Mouse (Mus musculus): Measurements from ENCODE around the gene Gdnf. TPM values are rescaled to one million over a fixed set of nuclear protein-coding genes. Genes with fewer than 3 reads are reported as not detected.

Gene Gdnf
- total and polyA plus RNA-seq, 3 experiments, result 0.05 to 0.98 TPM; not detected in 1

DNA sequence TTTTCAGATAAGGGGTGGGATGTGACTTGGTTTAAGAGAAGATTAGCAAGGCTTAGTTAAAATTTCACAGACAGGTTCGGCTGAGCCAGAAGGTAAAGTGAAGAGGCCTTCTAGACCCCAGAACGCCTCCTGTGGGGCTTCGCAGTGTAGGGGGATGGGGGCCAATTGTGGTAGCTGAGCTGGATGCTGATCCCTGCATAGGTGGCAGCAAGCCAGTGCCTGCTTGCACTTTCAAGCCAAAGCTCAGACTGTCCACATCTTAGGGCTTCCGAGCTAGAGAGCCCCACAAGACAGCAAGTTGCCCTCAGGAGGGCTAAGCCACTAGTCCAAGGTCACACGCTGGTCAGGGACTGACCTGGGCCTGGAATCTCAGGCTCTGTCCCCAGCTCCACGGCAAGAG is 13.2 kb downstream of the Gdnf start:
- TF ChIP-seq GATA1 (IDR thresholded peaks at IDR 0.05; ENCODE audit: borderline replicate concordance, low read length) (no peak), TAL1 (conservative IDR thresholded peaks at IDR 0.05; ENCODE audit: low read depth, low read length) (no peak), POLR2AphosphoS5 (IDR thresholded peaks at IDR 0.05; ENCODE audit: insufficient replicate concordance, low read depth, low read length) (no peak), CTCF (IDR thresholded peaks at IDR 0.05; ENCODE audit: low read depth, low read length) (no peak), GATA2 (IDR thresholded peaks at IDR 0.05; ENCODE audit: borderline replicate concordance, low read depth, low read length) (no peak)

DNA sequence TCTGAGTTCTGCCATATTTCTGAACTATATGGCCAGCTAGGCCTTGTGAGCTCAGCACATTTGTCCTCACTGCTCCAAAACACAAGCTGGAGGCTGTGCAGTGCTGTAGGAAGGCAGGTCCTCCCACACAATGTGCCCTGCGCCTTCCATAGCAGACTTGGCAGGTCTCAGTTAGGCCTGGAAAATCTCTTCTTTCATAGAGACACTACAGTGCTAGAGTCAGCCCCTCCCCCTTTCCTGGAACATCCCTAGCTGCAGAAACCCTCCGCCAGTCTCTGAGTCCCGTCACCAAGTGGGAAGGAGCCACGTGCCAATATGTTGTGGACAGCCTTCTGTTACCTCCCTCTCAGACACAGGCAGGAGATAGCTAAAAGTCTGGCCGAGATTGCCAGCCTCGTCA is 14.9 kb downstream of the Gdnf start:
- no peaks in the 10 kb centered on the region for H3K4me1 ChIP-seq (ENCODE audit: insufficient read depth, low read depth, low read length)
- DNase-seq (ENCODE audit: low spot score), result no peak
- H3K9me3 ChIP-seq (replicated peaks), result no peaks in the 10 kb centered on the region
- no peak for ATAC-seq (ENCODE audit: extremely low read depth, insufficient number of reproducible peaks, low FRiP score, poor library complexity, severe bottlenecking)
- TF ChIP-seq CTCF (IDR thresholded peaks at IDR 0.05; ENCODE audit: low read depth, low read length) (no peak), GATA2 (IDR thresholded peaks at IDR 0.05; ENCODE audit: borderline replicate concordance, low read depth, low read length) (no peak), POLR2AphosphoS5 (IDR thresholded peaks at IDR 0.05; ENCODE audit: insufficient replicate concordance, low read depth, low read length) (no peak), TAL1 (conservative IDR thresholded peaks at IDR 0.05; ENCODE audit: low read depth, low read length) (no peak), GATA1 (IDR thresholded peaks at IDR 0.05; ENCODE audit: borderline replicate concordance, low read length) (no peak)
- H3K27me3 ChIP-seq (ENCODE audit: insufficient read depth, low read length), result peaks cover 7% of the 10 kb centered on the region; the same call in 1 of the 2 replicates
- H3K36me3 ChIP-seq (replicated peaks), result no peaks in the 10 kb centered on the region
- no peak overlapping the region for H3K4me3 ChIP-seq (ENCODE audit: low read depth, low read length)

More for the DNA sequence above, 13.2 kb downstream of the Gdnf start:
- Histone ChIP-seq H3K4me3 (ENCODE audit: low read depth, low read length) (no peak overlapping the region), H3K27me3 (ENCODE audit: insufficient read depth, low read length) (peaks cover 12% of the 10 kb centered on the region; the same call in 1 of the 2 replicates), H3K9me3 (replicated peaks) (no peaks in the 10 kb centered on the region), H3K36me3 (replicated peaks) (no peaks in the 10 kb centered on the region), H3K4me1 (ENCODE audit: insufficient read depth, low read depth, low read length) (no peaks in the 10 kb centered on the region)
- no peak for DNase-seq (ENCODE audit: low spot score)
- ATAC-seq (ENCODE audit: extremely low read depth, insufficient number of reproducible peaks, low FRiP score, poor library complexity, severe bottlenecking), result no peak

DNA sequence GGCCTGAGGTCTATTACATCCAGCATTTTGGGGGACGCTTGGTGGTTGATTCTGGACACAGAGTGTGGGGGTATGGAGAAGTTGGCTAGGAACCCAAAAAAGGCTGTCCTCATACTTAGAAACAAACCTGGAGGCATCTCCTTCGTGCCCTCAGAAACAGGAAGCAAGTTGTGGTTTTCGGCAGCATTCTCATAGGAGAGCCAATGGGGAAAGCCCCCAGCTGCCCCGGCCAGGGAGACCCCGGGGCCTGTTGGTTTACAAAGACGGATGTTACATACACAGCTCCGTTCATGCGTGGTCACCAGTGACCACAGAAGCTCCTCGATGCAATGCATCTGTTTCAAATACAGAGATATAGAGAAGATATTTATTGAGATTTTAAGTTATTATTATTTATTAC is 24.8 kb downstream of the Gdnf start:
- no peak for DNase-seq (ENCODE audit: low spot score)
- no peaks in the 10 kb centered on the region for H3K4me1 ChIP-seq (ENCODE audit: insufficient read depth, low read depth, low read length)
- H3K4me3 ChIP-seq (ENCODE audit: low read depth, low read length), result no peak overlapping the region
- H3K36me3 ChIP-seq (replicated peaks), result no peaks in the 10 kb centered on the region
- ATAC-seq (ENCODE audit: extremely low read depth, insufficient number of reproducible peaks, low FRiP score, poor library complexity, severe bottlenecking), result no peak
- H3K9me3 ChIP-seq (replicated peaks), result no peaks in the 10 kb centered on the region
- TF ChIP-seq GATA1 (IDR thresholded peaks at IDR 0.05; ENCODE audit: borderline replicate concordance, low read length) (no peak), GATA2 (IDR thresholded peaks at IDR 0.05; ENCODE audit: borderline replicate concordance, low read depth, low read length) (no peak), CTCF (IDR thresholded peaks at IDR 0.05; ENCODE audit: low read depth, low read length) (no peak), TAL1 (conservative IDR thresholded peaks at IDR 0.05; ENCODE audit: low read depth, low read length) (no peak), POLR2AphosphoS5 (IDR thresholded peaks at IDR 0.05; ENCODE audit: insufficient replicate concordance, low read depth, low read length) (no peak)
- H3K27me3 ChIP-seq (ENCODE audit: insufficient read depth, low read length), result no peaks in the 10 kb centered on the region

DNA sequence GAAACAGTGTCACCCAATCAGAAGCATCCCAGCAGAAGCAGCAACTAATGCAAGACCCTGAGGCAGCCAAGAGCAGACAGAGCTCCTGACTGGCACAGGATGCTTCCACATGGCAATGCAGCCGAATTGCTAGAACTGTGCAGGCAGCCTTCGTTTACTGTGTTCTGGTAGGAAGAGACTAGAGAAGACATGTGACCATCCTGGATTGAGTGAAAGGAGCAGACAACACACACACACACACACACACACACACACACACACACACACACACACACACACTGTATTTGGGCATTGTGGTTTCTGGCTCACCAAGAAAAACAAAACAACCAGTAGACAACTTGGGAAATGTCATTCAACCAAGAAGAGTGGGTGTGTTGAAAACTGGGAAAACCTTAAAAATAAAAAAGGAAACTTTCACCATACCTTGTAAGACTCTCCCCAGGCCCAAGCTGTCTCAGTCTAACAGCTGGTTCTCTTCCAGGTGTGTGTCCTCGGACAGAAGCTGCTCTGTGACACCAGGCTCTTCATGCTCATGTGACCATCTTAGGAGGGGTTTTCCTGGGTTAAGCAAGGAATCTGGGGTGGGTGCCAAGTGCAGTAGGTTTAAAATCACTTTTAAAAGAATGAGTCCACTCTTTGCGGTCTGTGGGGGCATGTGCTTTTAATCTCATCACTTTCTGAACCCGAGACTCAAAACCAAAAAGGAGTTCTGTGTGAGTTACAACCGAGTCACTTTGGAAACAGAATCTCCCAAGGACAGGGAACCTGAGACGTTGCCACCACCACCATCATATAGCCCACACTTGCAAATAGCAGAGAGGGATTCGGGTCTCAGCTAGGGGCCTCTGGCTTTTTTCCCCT is 27.6 kb downstream of the Gdnf start:
- Histone ChIP-seq H3K4me3 (ENCODE audit: low read depth, low read length) (no peak overlapping the region), H3K9me3 (replicated peaks) (no peaks in the 10 kb centered on the region), H3K4me1 (ENCODE audit: insufficient read depth, low read depth, low read length) (no peaks in the 10 kb centered on the region), H3K27me3 (ENCODE audit: insufficient read depth, low read length) (no peaks in the 10 kb centered on the region), H3K36me3 (replicated peaks) (no peaks in the 10 kb centered on the region)
- ATAC-seq (ENCODE audit: extremely low read depth, insufficient number of reproducible peaks, low FRiP score, poor library complexity, severe bottlenecking) (no peak), DNase-seq (ENCODE audit: low spot score) (no peak)
- no peak for TF ChIP-seq GATA1 (IDR thresholded peaks at IDR 0.05; ENCODE audit: borderline replicate concordance, low read length)
- TF ChIP-seq GATA2 (IDR thresholded peaks at IDR 0.05; ENCODE audit: borderline replicate concordance, low read depth, low read length), result no peak
- no peak for TF ChIP-seq CTCF (IDR thresholded peaks at IDR 0.05; ENCODE audit: low read depth, low read length)
- TF ChIP-seq TAL1 (conservative IDR thresholded peaks at IDR 0.05; ENCODE audit: low read depth, low read length), result no peak
- no peak for TF ChIP-seq POLR2AphosphoS5 (IDR thresholded peaks at IDR 0.05; ENCODE audit: insufficient replicate concordance, low read depth, low read length)

DNA sequence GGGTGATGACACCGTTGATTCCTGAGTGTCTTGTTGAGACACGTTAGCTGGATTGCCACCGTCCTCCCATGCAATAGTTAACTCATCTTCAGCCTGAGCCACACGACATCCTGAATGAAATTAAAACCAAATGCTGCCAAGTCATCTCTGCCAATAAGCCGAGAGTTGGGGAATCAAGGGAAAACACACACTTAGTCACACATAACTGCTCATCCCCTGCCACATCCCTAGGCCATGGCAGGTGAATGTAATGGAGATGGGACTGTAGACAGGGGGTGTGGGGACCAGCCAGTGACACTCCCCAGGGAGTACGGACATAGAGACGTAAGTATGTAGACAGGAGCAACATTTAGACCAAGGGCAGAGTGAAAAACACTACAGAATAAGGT is 28.3 kb downstream of the Gdnf start:
- DNase-seq (ENCODE audit: low spot score), result no peak
- H3K27me3 ChIP-seq (ENCODE audit: insufficient read depth, low read length), result no peaks in the 10 kb centered on the region
- H3K9me3 ChIP-seq (replicated peaks), result no peaks in the 10 kb centered on the region
- ATAC-seq (ENCODE audit: extremely low read depth, insufficient number of reproducible peaks, low FRiP score, poor library complexity, severe bottlenecking), result no peak
- H3K36me3 ChIP-seq (replicated peaks), result no peaks in the 10 kb centered on the region
- H3K4me1 ChIP-seq (ENCODE audit: insufficient read depth, low read depth, low read length), result no peaks in the 10 kb centered on the region
- H3K4me3 ChIP-seq (ENCODE audit: low read depth, low read length), result no peak overlapping the region
- no peak for TF ChIP-seq POLR2AphosphoS5 (IDR thresholded peaks at IDR 0.05; ENCODE audit: insufficient replicate concordance, low read depth, low read length)
- no peak for TF ChIP-seq GATA1 (IDR thresholded peaks at IDR 0.05; ENCODE audit: borderline replicate concordance, low read length)
- TF ChIP-seq TAL1 (conservative IDR thresholded peaks at IDR 0.05; ENCODE audit: low read depth, low read length), result no peak
- no peak for TF ChIP-seq GATA2 (IDR thresholded peaks at IDR 0.05; ENCODE audit: borderline replicate concordance, low read depth, low read length)
- TF ChIP-seq CTCF (IDR thresholded peaks at IDR 0.05; ENCODE audit: low read depth, low read length), result no peak

- ATAC-seq (ENCODE audit: extremely low read depth, insufficient number of reproducible peaks, low FRiP score, poor library complexity, severe bottlenecking) (no peak), DNase-seq (ENCODE audit: low spot score) (no peak)
- no peaks in the 10 kb centered on the region for H3K4me1 ChIP-seq (ENCODE audit: insufficient read depth, low read depth, low read length)
- no peaks in the 10 kb centered on the region for H3K36me3 ChIP-seq (replicated peaks)
- TF ChIP-seq GATA2 (IDR thresholded peaks at IDR 0.05; ENCODE audit: borderline replicate concordance, low read depth, low read length), result no peak
- TF ChIP-seq GATA1 (IDR thresholded peaks at IDR 0.05; ENCODE audit: borderline replicate concordance, low read length), result no peak
- TF ChIP-seq CTCF (IDR thresholded peaks at IDR 0.05; ENCODE audit: low read depth, low read length), result no peak
- no peak for TF ChIP-seq TAL1 (conservative IDR thresholded peaks at IDR 0.05; ENCODE audit: low read depth, low read length)
- no peak for TF ChIP-seq POLR2AphosphoS5 (IDR thresholded peaks at IDR 0.05; ENCODE audit: insufficient replicate concordance, low read depth, low read length)
- H3K4me3 ChIP-seq (ENCODE audit: low read depth, low read length), result no peak overlapping the region
- 0 out of 2 replicates have a peak, but pooled peaks cover 2% of the 10 kb centered on the region for H3K27me3 ChIP-seq (ENCODE audit: insufficient read depth, low read length)
- no peaks in the 10 kb centered on the region for H3K9me3 ChIP-seq (replicated peaks)
These were observed 31.0 kb downstream of the Gdnf start for GRCm38 (mm10) chr15:7841664-7842063.
